Mouse (Mus musculus) CH12.LX (cell line): Measurements from ENCODE around the gene Fance. TPM values are rescaled to one million over a fixed set of nuclear protein-coding genes. Genes with fewer than 3 reads are reported as not detected.
A peak's percentile ranks its signal among the peaks of the same experiment; 100 is the strongest.

Source experiments
- DNase-seq: peaks from one replicate; pipeline ENCODE4 v3.0.0-alpha.2; 2013; ENCODE audit errors: extremely low read depth
- H3K27ac ChIP-seq: 2 replicates; pipeline ENCODE4 v1.5.1; 2012; ENCODE audit warnings: low read depth, mild to moderate bottlenecking, control low read depth, moderate library complexity; ENCODE audit not compliant: insufficient read depth
- H3K27me3 ChIP-seq: replicated peaks from 2 replicates; pipeline ENCODE3; 2012; ENCODE audit warnings: inconsistent platforms
- H3K36me3 ChIP-seq, 2 experiments: replicated peaks in 1 of 2; 2 replicates each; pipeline versions ENCODE3 to v1.6.1; 2012; ENCODE audit warnings: inconsistent platforms in 1 of 2, low read length in 1 of 2, mild to moderate bottlenecking in 1 of 2, mixed read lengths in 1 of 2, moderate library complexity in 1 of 2; ENCODE audit not compliant: control insufficient read depth in 1 of 2, insufficient read depth in 1 of 2
- H3K4me1 ChIP-seq, 2 experiments: 2 replicates each; pipeline ENCODE4 v1.6.1; 2012; ENCODE audit warnings: inconsistent platforms in 1 of 2, moderate library complexity in 1 of 2; ENCODE audit not compliant: insufficient read depth in 2 of 2, control insufficient read depth in 1 of 2
- H3K4me2 ChIP-seq: 2 replicates; pipeline ENCODE4 v1.6.1; 2012; ENCODE audit warnings: low read depth, mild to moderate bottlenecking, control low read depth; ENCODE audit not compliant: poor library complexity, insufficient read depth, severe bottlenecking
- H3K4me3 ChIP-seq, 3 experiments: fragments of 150-350 bp in 1 of 3; sonication (generic) in 1 of 3; replicated peaks in 1 of 3; 2 replicates each; pipeline versions ENCODE3 to v1.5.1; 2011 to 2012; ENCODE audit warnings: low read depth in 2 of 3, low read length in 2 of 3, mild to moderate bottlenecking in 2 of 3, moderate library complexity in 2 of 3, control low read depth in 1 of 3, improper control_type of control experiment in 1 of 3, inconsistent platforms in 1 of 3, mixed read lengths in 1 of 3; ENCODE audit not compliant: poor library complexity in 1 of 3
- H3K79me2 ChIP-seq: replicated peaks from 2 replicates; pipeline ENCODE4 v1.6.1; 2012; ENCODE audit warnings: mild to moderate bottlenecking, moderate library complexity; ENCODE audit not compliant: control insufficient read depth, poor library complexity, insufficient read depth, severe bottlenecking; ENCODE audit errors: extremely low read depth
- H3K9ac ChIP-seq: 2 replicates; pipeline ENCODE4 v1.6.1; 2012; ENCODE audit warnings: low read depth, mild to moderate bottlenecking, control low read depth, moderate library complexity; ENCODE audit not compliant: insufficient read depth
- H3K9me3 ChIP-seq: replicated peaks from 2 replicates; pipeline ENCODE3; 2012; ENCODE audit warnings: low read length, inconsistent platforms, mixed read lengths
- BHLHE40 ChIP-seq: IDR thresholded peaks from 2 replicates; pipeline ENCODE4 v1.6.1; 2011; ENCODE audit warnings: mild to moderate bottlenecking, low read depth, low read length, improper control_type of control experiment
- ELF1 ChIP-seq: IDR thresholded peaks from 2 replicates; pipeline ENCODE4 v1.6.1; 2014; ENCODE audit warnings: low read depth, mild to moderate bottlenecking, inconsistent platforms, low read length, improper control_type of control experiment
- EP300 ChIP-seq: IDR thresholded peaks from 2 replicates; pipeline ENCODE4 v1.6.1; 2011; ENCODE audit warnings: low read length, improper control_type of control experiment
- ETS1 ChIP-seq: conservative IDR thresholded peaks from 2 replicates; pipeline ENCODE4 v1.6.1; 2012; ENCODE audit warnings: low read depth, mild to moderate bottlenecking, inconsistent platforms, low read length, improper control_type of control experiment, moderate library complexity
- GABPA ChIP-seq: IDR thresholded peaks from 2 replicates; pipeline ENCODE4 v1.6.1; 2012; ENCODE audit warnings: low read depth, low read length, improper control_type of control experiment, inconsistent platforms; ENCODE audit not compliant: insufficient replicate concordance
- HCFC1 ChIP-seq: IDR thresholded peaks from 2 replicates; pipeline ENCODE4 v1.6.1; 2012; ENCODE audit warnings: low read depth, mild to moderate bottlenecking, inconsistent platforms, low read length, improper control_type of control experiment
- JUN ChIP-seq: IDR thresholded peaks from 2 replicates; pipeline ENCODE4 v1.6.1; 2011; ENCODE audit warnings: low read depth, mild to moderate bottlenecking, low read length, improper control_type of control experiment, moderate library complexity; ENCODE audit not compliant: insufficient read depth
- JUND ChIP-seq: conservative IDR thresholded peaks from 2 replicates; pipeline ENCODE4 v1.6.1; 2011; ENCODE audit warnings: low read depth, low read length, improper control_type of control experiment
- KAT2A ChIP-seq: IDR thresholded peaks from 2 replicates; pipeline ENCODE4 v1.6.1; 2012; ENCODE audit warnings: low read length, improper control_type of control experiment, inconsistent platforms; ENCODE audit not compliant: insufficient replicate concordance
- MAX ChIP-seq: IDR thresholded peaks from 2 replicates; pipeline ENCODE4 v1.6.1; 2011; ENCODE audit warnings: low read length, improper control_type of control experiment
- MAZ ChIP-seq: IDR thresholded peaks from 2 replicates; pipeline ENCODE4 v1.6.1; 2012; ENCODE audit warnings: low read depth, mild to moderate bottlenecking, inconsistent platforms, low read length, improper control_type of control experiment, moderate library complexity
- MEF2A ChIP-seq: IDR thresholded peaks from 2 replicates; pipeline ENCODE4 v1.6.1; 2014; ENCODE audit warnings: low read depth, mild to moderate bottlenecking, inconsistent platforms, low read length, improper control_type of control experiment, borderline replicate concordance
- MXI1 ChIP-seq: IDR thresholded peaks from 2 replicates; pipeline ENCODE4 v1.6.1; 2011; ENCODE audit warnings: mild to moderate bottlenecking, low read depth, low read length, improper control_type of control experiment
- NELFE ChIP-seq: IDR thresholded peaks from 2 replicates; pipeline ENCODE4 v1.6.1; 2011; ENCODE audit warnings: low read depth, low read length, improper control_type of control experiment
- NRF1 ChIP-seq: IDR thresholded peaks from 2 replicates; pipeline ENCODE4 v1.6.1; 2014; ENCODE audit warnings: low read depth, mild to moderate bottlenecking, inconsistent platforms, low read length, improper control_type of control experiment, moderate library complexity
- PAX5 ChIP-seq: IDR thresholded peaks from 2 replicates; pipeline ENCODE4 v1.6.1; 2012; ENCODE audit warnings: low read length, inconsistent platforms, mixed read lengths
- POLR2A ChIP-seq: IDR thresholded peaks from 2 replicates; pipeline ENCODE4 v1.6.1; 2011; ENCODE audit warnings: low read depth, mild to moderate bottlenecking, improper control_type of control experiment, low read length
- POLR2AphosphoS2 ChIP-seq: IDR thresholded peaks from 2 replicates; pipeline ENCODE4 v1.6.1; 2011; ENCODE audit warnings: low read depth, low read length, improper control_type of control experiment
- RAD21 ChIP-seq: IDR thresholded peaks from 2 replicates; pipeline ENCODE4 v1.6.1; 2011; ENCODE audit warnings: low read depth, mild to moderate bottlenecking, low read length, improper control_type of control experiment, moderate library complexity
- RCOR1 ChIP-seq: conservative IDR thresholded peaks from 2 replicates; pipeline ENCODE4 v1.6.1; 2012; ENCODE audit warnings: low read depth, mild to moderate bottlenecking, inconsistent platforms, low read length, improper control_type of control experiment
- SMC3 ChIP-seq: IDR thresholded peaks from 2 replicates; pipeline ENCODE4 v1.6.1; 2011; ENCODE audit warnings: low read depth, low read length, improper control_type of control experiment
- TBP ChIP-seq: conservative IDR thresholded peaks from 2 replicates; pipeline ENCODE4 v1.6.1; 2011; ENCODE audit warnings: low read depth, low read length, improper control_type of control experiment
- USF1 ChIP-seq: IDR thresholded peaks from 2 replicates; pipeline ENCODE4 v1.6.1; 2014; ENCODE audit warnings: low read depth, mild to moderate bottlenecking, inconsistent platforms, low read length, improper control_type of control experiment
- ZMIZ1 ChIP-seq: IDR thresholded peaks from 2 replicates; pipeline ENCODE4 v1.6.1; 2012; ENCODE audit warnings: low read depth, mild to moderate bottlenecking, inconsistent platforms, low read length, improper control_type of control experiment
- ZNF384 ChIP-seq: IDR thresholded peaks from 2 replicates; pipeline ENCODE4 v1.6.1; 2012; ENCODE audit warnings: low read depth, low read length, improper control_type of control experiment, inconsistent platforms
- dilution Hi-C: fragments of 300-500 bp; cut with MboI; formaldehyde crosslinking; loops from 2 replicates; pipeline ENCODE4 v1.14.3; 2020; ENCODE audit warnings: low sequenced_read_pairs; ENCODE audit not compliant: extremely low pct_unique_long_range_greater_than_20kb, extremely low pct_ligation_motif_present
- in situ Hi-C: fragments of 300-500 bp; cut with MboI; formaldehyde crosslinking; loops from 3 replicates; pipeline ENCODE4 v1.14.3; 2019; ENCODE audit warnings: low sequenced_read_pairs, low pct_ligation_motif_present, low pct_unique_long_range_greater_than_20kb, mixed read lengths
- polyA plus RNA-seq: library from polyadenylated mRNA; unstranded; fragments of >175 nt; gene quantifications from 2 replicates; pipeline ENCODE4 v1.2.1, GENCODE M21; 2012; ENCODE audit warnings: low read depth; ENCODE audit not compliant: insufficient read length
- total RNA-seq, 2 experiments: library from RNA; depleted of rRNA; stranded (reverse); fragments of 300-350 nt in 1 of 2; fragments of >200 nt in 1 of 2; gene quantifications; 2 replicates each; pipeline ENCODE4 v1.2.3; 2012 to 2014

The Fance gene
- total and polyA plus RNA-seq, 3 experiments = 17.4 to 37.9 (median 29.6) TPM

GRCm38 (mm10) chr17:28362653-28363292 lies 49.5 kb downstream of the Fance start:
- peaks cover 2 to 4% of the 10 kb centered on the region in 2 experiments; a peak in 1 of 4 replicates for H3K4me1 ChIP-seq
- DNase-seq = no peak
- no peaks in the 10 kb centered on the region for H3K36me3 ChIP-seq
- in situ Hi-C loops (no loop called here), dilution Hi-C loops (no loop called here)
- no peaks in the 10 kb centered on the region for H3K9me3 ChIP-seq
- no peak overlapping the region for H3K9ac ChIP-seq
- H3K27ac ChIP-seq = no peak overlapping the region
- H3K27me3 ChIP-seq = peaks cover 69% of the 10 kb centered on the region
- no peaks in the 10 kb centered on the region for H3K79me2 ChIP-seq
- TF ChIP-seq RAD21 (no peak), TBP (no peak), ELF1 (no peak), MAX (no peak), ZMIZ1 (no peak), RCOR1 (no peak), BHLHE40 (no peak), NELFE (no peak), SMC3 (no peak), MEF2A (no peak), MAZ (no peak), JUND (no peak), ETS1 (no peak), POLR2A (no peak), EP300 (no peak), ZNF384 (no peak), PAX5 (no peak), KAT2A (no peak), JUN (no peak)
- H3K4me2 ChIP-seq = peak overlapping the region; percentile 61; the same call in 1 of the 2 replicates
- no peak overlapping the region for H3K4me3 ChIP-seq

- in situ Hi-C loops = no loop called here
- TF ChIP-seq NRF1 = no peak
- TF ChIP-seq EP300 = no peak
- TF ChIP-seq MXI1 = no peak
- TF ChIP-seq GABPA = no peak
- no peak for TF ChIP-seq POLR2AphosphoS2
- no peak for TF ChIP-seq HCFC1
- TF ChIP-seq ETS1 = no peak
- TF ChIP-seq RAD21 = no peak
- TF ChIP-seq ELF1 = no peak
- no peak for TF ChIP-seq RCOR1
- TF ChIP-seq JUN = no peak
- TF ChIP-seq USF1 = no peak
- no peak for TF ChIP-seq NELFE
- no peak for TF ChIP-seq JUND
- no peak for TF ChIP-seq TBP
- no peak for TF ChIP-seq SMC3
- no peak for TF ChIP-seq PAX5
- Histone ChIP-seq H3K9ac (no peak overlapping the region), H3K4me1 (peaks cover 2 to 7% of the 10 kb centered on the region in 2 experiments; a peak in 1 of 4 replicates), H3K27me3 (peaks cover 66% of the 10 kb centered on the region), H3K4me3 (no peak overlapping the region), H3K4me2 (no peak overlapping the region), H3K27ac (no peak overlapping the region), H3K9me3 (no peaks in the 10 kb centered on the region), H3K79me2 (no peaks in the 10 kb centered on the region), H3K36me3 (no peaks in the 10 kb centered on the region)
- dilution Hi-C loops = no loop called here
- DNase-seq = no peak
Measured at GRCm38 (mm10) chr17:28363507-28363906, 50.2 kb downstream of the Fance start.
